Mouse (Mus musculus): ENCODE measurements at regions not wholly inside any gene's neighbourhood (a gene's known extent, or its start where the extent isn't known, plus 50 kb on each side); places are given as distances from the start of the nearest gene placed in this dataset.
A peak's percentile ranks its signal among the peaks of the same experiment; 100 is the strongest.

GRCm38 (mm10) chr8:8407357-8407756, 253.7 kb downstream of the Efnb2 start:
- no peak for ATAC-seq (replicated peaks; ENCODE audit: poor library complexity)

DNA sequence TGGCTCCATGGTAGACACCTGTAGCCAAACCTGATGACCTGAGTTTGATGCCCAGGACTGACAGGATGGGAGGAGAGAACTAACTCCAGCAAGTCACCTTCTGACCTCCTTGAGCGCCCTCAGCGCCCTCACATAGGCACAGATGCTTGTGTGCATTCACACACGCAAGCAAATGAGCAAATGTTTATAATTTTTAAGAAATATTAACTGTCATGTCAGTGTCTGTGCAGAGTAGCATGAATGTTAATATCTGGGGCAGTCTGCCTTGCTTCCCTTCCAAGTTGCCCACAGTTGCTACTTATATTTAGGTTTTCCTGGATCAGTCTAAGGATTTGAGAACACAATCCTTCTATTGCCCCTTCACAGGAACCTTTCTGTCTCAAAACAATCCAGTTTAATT, 257.6 kb downstream of the Efnb2 start:
- no peak for ATAC-seq (replicated peaks; ENCODE audit: poor library complexity)

DNA sequence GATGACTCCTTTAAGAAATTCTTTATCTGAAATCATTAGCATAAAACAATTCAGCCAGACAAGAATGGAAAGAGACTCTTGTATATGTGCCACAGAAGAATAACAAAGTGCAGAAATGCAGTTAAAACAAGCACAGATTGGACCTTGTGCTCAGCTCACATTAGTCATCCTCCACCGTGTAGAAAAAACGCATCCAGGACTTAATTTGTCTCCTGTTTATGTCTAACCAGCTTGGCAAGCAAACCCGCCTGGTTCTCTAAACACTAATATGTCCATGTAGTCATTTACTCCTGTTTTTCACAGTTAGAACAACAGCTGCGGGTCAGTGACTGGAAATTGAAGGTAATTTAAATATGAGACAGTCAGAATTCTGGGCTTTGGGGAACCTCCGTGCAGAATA, 268.7 kb downstream of the Efnb2 start:
- ATAC-seq (replicated peaks; ENCODE audit: poor library complexity), result no peak

GRCm38 (mm10) chr8:8391321-8391720, 269.7 kb downstream of the Efnb2 start:
- ATAC-seq (replicated peaks; ENCODE audit: poor library complexity), result no peak

DNA sequence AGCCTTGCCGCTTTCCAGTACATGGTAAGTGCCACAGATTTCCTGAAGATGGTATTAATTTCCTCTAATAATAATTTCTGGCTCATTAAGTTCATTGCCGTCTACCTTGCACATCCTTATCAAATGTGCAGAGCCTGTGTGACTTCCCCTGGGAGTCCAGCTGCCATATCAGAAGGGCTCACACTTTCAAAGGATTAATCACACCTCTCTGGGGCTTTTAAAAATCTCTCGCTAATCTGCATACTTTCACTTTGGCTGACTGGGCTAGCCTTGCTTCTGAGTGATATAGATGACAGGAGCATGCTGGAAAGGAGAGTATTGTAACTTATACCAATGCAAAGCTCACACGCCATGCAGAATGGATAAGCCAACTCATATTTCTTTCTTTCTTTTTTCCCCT, 282.8 kb downstream of the Efnb2 start:
- no peak for ATAC-seq (replicated peaks; ENCODE audit: poor library complexity)

DNA sequence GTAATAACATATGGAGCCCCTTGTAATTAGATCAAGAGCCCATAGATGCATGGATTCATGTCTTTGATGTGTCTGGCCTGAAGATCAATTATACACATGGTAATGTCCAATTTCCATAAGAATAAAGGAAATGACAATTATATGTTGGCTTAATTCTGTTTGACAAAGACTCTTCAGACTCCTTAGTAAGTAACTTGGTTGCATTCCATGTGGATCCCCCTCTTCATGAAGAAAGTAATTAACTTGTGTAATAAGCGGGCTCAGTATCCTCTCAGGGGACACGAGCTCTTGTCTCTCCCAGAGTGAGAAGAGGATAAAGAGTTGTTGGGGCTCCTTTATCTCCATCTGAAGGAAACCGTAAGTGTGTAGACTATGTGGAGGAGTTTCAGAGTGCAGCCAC, 284.3 kb downstream of the Efnb2 start:
- no peak for ATAC-seq (replicated peaks; ENCODE audit: poor library complexity)

DNA sequence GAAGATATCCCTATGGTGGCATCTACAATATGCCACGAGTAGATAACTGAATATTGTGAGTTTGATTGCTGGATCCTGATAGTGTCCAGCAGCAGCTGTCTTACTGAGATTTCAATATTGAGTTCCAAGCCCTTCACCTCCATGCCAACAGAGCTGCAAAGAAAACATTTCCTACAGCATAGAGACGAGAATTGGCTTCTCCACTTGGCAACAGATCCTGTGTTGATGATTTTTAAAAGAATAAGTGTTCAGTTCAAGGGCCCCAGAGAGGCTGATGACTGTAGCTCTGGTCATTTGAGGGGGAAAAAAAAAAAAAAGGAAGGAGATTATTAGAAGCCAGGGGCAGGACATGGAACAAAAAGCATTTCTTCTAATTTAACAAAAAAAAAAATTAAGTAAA, 284.7 kb downstream of the Efnb2 start:
- no peak for ATAC-seq (replicated peaks; ENCODE audit: poor library complexity)

DNA sequence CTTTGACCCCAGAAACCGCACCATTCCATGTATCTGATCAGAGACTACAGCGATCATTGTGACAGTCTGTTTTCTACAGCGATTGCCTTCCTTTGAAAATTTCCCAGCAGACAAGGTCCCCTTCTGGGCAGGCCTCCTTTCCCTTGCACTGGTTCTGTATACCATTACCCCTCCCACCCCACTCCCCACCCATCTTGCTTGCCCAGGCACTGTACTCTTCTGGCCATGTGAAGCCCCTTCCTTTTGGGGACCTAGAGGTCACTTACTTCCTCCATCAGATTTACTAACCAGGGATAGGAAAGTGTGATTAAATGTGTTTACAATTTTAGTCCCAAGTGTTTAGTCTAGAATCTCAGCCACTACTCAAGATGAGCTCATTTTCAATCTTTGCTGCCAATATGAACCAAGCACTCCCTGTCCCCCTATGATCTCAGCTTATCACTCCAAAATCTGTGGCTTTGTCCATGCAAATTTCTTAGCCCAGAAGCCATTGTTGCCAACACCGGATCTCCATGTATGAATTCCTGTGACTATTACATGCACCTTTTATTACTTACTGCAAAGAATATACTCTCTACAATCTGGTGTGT, 293.7 kb downstream of the Efnb2 start:
- no peak for ATAC-seq (replicated peaks; ENCODE audit: poor library complexity)

- no peak for ATAC-seq (replicated peaks; ENCODE audit: poor library complexity)
Observed at GRCm38 (mm10) chr8:8361941-8362537, 299.0 kb downstream of the Efnb2 start.

DNA sequence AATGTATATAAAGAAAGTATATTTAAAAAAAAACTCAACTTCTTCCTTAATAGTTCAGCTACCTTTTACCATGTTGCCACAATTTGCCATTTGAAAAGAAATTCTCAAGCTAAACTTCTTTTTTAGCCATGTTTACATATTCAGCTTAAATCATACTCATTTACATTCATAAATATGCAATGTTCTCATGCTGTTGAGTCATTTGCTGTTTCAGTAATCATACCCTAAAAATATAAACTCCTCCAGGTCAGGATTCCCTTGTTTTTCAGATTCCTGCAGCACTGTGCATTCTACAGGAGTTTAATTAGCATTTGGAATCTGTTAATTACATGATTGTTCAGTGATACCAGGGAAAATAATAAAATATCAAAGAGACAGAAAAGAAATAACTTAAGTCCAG, 300.5 kb downstream of the Efnb2 start:
- ATAC-seq (replicated peaks; ENCODE audit: poor library complexity), result no peak

DNA sequence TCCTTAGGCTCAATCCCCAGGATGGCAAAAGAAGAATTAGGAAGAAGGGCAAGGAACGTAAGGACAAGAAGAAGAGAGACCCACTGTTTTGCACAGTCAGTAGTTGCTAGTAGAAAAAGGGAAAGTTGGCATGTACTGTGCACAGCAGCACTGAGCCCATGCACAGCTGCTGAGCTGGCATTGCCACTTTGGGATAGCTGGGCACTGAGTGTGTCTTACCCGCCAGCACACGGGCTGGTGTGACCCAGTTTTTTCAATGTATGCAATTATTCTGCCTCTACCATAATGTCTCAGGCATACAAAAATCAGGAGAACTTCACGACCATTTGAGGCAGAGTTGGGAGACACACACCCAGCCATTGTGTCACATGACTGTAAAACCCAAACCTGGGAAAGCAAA, 306.1 kb downstream of the Efnb2 start:
- ATAC-seq (replicated peaks; ENCODE audit: poor library complexity), result no peak

DNA sequence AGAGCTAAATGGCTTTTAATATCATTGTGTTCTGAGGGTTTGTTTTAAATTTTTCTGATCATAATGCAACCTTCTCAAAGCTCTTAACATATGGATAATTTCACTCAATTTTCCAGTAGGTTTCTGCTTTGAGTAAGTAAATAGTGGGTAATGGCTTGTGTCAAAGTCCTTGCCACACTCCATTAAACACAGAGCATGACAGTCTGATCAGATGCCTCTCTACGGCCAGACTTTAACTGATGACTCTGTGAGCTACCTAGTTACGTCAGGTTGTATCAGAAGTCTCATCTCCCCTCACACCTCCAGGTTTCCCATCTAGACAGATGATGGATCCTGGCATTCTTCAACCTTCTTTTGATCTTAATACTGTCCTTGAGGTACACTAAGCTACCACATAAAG, 316.4 kb downstream of the Efnb2 start:
- no peak for ATAC-seq (replicated peaks; ENCODE audit: poor library complexity)

DNA sequence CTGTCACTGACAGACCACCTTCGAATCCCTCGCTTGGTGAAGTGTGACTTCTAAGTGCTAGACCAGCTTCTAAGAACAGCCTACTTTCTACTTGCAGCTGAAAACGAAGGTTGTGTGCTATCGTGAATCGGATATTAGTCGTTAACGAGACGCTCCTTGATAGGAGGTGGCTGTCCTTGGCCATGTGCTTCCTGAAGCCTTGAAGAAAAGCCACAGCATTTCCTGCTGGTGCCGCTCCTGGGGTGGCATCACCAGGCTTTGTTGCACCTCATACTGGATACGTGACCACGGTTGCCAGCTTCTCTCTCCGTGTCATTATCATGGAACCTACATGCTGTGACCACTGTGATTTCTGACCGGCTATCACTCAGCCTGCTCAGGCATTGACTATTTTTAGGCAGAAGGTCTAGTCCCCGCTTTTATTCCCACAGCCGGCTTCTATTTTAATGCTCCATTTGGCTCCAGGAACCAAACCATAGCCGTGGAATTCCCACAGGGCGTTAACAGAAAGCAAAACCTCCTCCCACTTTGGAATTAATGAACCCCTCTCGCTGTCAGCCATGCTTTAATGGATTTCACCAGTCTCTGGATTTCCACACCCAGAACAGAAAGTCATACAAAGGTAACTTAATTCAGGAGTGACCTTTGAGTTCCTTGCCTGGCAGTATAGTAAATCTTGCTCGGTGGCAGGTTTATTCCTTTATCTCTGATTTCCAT, 325.6 kb downstream of the Efnb2 start:
- peak; percentile 4; the same call in 1 of the 2 replicates for ATAC-seq (replicated peaks; ENCODE audit: poor library complexity)

- peak; percentile 91 for ATAC-seq (replicated peaks; ENCODE audit: poor library complexity)
Observed at GRCm38 (mm10) chr8:8334515-8334914, 326.5 kb downstream of the Efnb2 start.

GRCm38 (mm10) chr8:8331249-8331648, 329.8 kb downstream of the Efnb2 start:
- ATAC-seq (replicated peaks; ENCODE audit: poor library complexity), result no peak

DNA sequence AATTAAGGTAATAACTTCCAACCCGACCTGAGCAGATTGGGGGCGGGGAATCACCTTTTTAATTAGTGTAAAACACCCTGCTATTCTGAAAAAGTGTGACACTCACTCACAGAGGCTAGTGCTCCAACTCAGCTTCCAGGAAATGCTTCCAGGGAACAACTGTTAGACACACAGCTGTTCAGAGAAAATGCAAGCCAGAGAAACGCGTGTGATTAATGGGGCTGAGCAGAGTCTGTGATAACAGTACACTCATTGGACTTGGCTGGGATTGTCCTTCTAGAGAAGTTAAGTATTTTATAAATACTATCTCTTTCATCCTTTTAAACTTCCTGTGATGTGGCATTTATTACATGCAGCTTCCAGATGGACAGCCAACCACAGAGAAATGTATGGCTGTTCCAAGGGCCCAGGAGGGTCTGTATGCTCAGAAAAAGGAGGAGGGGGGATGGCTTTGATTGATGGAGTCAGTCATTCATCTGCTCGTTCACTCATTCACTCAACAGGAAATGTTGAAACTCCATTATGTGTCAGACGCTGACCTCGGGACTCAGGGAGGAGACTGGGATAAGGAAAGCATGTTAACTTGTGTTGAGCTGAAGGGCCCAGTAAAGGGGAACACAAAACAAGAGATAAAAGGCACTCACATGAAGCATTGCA, 332.9 kb downstream of the Efnb2 start:
- ATAC-seq (replicated peaks; ENCODE audit: poor library complexity), result no peak

DNA sequence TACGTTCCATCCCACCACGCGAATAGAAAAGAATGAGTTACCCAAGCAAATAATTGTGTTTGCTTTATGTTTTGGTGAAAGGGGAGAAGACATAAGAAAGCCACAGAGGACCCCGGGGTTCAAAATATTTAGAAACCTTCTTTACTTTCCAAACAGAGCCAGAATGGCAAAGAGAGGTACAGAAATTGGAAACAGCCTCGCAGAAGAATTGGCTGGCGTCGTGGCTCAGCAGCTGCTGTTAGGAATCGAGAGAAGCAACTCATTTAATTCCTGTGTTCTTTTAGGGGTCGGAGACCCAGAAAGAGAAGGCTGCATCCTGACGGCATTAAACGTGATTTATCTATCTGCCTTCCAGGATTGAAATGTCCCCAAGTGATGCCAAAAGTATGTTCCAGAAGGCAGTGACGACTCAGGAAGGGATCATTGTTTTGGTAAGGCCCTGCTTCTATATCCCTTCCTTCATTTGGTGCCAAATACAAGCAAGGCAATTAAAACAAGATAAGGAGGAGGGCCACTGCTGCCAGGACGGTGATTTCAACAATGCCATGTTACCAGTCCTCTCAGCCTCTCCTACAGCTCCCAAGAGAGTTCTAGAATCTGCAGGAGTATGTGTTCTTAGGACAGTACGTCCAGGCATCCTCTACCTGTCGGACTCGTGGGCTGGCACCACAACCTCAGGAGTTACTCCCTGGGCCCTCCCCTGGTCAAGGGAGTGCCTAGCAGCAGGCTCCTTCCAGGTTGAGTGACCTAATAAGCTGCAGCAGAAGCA, 334.8 kb downstream of the Efnb2 start:
- ATAC-seq (replicated peaks; ENCODE audit: poor library complexity), result no peak; the same call in 1 of the 2 replicates

DNA sequence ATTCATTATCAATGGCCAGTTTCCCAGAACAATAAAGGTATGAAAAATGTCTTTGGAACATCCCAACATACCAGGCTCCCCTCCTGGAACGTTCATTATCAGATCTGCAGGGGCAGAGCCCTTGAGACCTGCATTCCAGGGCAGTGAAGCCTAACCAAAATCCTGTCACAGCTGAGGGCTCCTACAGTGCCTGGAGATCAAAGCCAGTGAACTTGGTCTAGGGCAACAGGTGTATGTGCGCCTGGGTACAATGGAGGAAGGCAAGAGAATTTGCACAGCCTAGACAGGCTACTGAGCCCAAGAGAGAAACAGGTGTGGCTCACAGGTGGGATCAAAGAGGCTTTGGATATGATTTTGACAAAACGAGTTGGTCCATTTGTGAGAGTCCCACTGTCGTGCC, 335.6 kb downstream of the Efnb2 start:
- no peak for ATAC-seq (replicated peaks; ENCODE audit: poor library complexity)

DNA sequence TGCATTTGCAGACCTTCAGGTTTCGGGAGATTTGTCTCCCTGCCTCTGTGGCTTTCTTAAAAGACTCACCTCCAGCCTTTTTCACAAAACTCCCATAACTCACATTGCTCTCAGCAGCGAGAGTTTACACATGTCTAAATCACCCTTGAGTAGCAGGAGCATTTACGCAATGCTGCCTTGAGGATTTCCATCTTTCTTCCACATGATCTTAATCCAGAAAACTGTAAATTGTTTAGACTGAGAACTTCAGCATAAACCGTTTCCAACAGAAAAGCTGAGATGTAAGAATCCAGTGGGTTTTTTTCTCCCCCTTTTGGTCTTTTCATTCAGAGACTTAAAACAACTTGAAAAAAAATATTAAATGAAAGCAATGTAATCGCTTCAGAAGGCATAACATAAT, 336.5 kb downstream of the Efnb2 start:
- ATAC-seq (replicated peaks; ENCODE audit: poor library complexity), result no peak

DNA sequence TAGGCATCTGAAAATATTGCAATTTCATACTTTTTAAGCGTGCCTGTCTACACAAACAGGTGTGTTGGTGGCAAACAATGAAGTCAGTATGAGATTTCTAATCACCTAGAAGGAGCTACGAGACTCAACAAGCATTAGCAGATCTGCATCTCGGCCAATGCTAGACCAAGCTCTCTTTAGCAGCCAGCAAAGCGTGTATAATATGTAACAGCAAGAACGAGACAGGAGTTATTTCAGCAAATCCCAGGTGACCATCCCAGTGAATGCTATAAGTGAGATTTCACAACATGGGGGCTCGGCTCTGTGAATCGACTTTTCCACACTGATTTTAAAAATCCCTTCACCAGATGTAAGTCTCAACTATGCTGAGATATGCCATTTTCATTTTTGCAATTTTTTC, 352.8 kb downstream of the Efnb2 start:
- ATAC-seq (replicated peaks; ENCODE audit: poor library complexity), result no peak

DNA sequence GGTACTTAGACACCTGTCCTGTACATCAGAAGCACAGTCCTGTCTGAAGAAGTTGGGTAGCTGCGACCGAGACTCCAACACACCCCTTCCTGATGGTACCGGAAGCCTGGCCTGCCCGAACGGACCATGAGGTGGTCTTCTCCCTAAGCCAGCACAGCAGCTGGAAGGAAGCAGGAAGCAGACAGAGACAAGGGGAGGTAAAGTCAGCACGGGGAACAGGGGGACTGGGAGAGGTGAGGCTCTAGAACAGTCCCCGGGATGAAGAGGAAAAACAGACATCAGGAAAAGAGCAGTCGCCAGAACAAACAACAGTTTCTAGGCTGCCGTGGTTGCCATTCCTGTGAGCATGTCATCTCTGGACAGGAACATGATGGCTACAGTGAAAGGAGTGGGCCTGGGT, 353.6 kb downstream of the Efnb2 start:
- no peak for ATAC-seq (replicated peaks; ENCODE audit: poor library complexity)

All from megakaryocyte progenitor cell, adult 5-6 weeks (primary cell).